Mouse (Mus musculus): Measurements from ENCODE around the gene Oas1g. TPM values are rescaled to one million over a fixed set of nuclear protein-coding genes. Genes with fewer than 3 reads are reported as not detected.
"Not testable (repeated sequence)": the region's sequence is repeated elsewhere in the genome, so short reads cannot be mapped to it uniquely, and the experiment has no call there.

Gene Oas1g
- polyA plus RNA-seq, 1 experiment from 2014 or later, result not detected

DNA sequence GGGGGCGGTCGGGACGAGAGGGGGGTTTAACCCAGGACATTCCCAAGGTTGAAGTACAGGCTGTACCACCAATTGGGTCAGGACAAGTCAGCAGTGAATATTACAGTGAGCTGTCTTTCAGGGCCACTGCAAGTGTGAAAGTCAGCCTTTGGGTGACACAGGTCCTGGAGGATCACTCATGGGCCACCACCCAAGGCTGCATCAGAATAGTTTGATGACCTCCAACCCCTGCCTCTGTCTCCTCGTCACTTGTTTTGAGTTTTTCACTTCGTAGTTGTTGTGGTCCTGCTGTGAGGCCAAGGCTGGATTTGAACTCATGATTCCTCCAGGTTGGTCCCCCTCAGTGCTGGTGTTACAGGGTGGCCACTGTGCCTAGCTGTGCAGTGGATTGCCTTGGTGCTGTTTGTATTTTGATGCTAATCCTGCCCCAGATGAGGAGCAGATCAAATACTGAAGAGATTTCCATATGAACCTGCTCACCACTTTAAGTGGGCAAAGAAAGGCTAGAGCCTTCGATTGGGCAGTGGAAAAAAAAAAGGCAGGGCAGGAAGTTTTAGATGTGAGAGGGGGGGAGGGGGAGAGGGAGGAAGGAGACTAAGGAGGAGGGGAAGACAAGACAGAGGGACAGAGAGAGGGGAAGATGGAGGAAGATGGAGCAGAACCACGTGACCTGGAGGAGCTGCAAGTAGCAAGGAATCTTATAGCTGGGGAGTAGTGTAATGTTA, 20.9 kb upstream of the Oas1g start:
- no peaks in the 10 kb centered on the region for H3K27me3 ChIP-seq (replicated peaks; ENCODE audit: control insufficient read depth, insufficient read depth, low read length)
- H3K9ac ChIP-seq (ENCODE audit: low read length), result no peak overlapping the region
- H3K4me2 ChIP-seq (ENCODE audit: low read length), result no peak overlapping the region
- ATAC-seq (no peak), DNase-seq (ENCODE audit: low spot score) (no peak)
- 49% methylated on average over 7 of the region's 7 CpGs for WGBS
- no peak overlapping the region for H3K27ac ChIP-seq (ENCODE audit: low read depth, low read length)
- H3K9me3 ChIP-seq (replicated peaks; ENCODE audit: control insufficient read depth, low read length), result no peaks in the 10 kb centered on the region
- H3K4me1 ChIP-seq (ENCODE audit: control insufficient read depth, insufficient read depth, low read length), result no peaks in the 10 kb centered on the region
- H3K4me3 ChIP-seq (ENCODE audit: low read depth, low read length), result no peak overlapping the region
- H3K36me3 ChIP-seq (ENCODE audit: control insufficient read depth, insufficient read depth, low read length), result no peaks in the 10 kb centered on the region

DNA sequence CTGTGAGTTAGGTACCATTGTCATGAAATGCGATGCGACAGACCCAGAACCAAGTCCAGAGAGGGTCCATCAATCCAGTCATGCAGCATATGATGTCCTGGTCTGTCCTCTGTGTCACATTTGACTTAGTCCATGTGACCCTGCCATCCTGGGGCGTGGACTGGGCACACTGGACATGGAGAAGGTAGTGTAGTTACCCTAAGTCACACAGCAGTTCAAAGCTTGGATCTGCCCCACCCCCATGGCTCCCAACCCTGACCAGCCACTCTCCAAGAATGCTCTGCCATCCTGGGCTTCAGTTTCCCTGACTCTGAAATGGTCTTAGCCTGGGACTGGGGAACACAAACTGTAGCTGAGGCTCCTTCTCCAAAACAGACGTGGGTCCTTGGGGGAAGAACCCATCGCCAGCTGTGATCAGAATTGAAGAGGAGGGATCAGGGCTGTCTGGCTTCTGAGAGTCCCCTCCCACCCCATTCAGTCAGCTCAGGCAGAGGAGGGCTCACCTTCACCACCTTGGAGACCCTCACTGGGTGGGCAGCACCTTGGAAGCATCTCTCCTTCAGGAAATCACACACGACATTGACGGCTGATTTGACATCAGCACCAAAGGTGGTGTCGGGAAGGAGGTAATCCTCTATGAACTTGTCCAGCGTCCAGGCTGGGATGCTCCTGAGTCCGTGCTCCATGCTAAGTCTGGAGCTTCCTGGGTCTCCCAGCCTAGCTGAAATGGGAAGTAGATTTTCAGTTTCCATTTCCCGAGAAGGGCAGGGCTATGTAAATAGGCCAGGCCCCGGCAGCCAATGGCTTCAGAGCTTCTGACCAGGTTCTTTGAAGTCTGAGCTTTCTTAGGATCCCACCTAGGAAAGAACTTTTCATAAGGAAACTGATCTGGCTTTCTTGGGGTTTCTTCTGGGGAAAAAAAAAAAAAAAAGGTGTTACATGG, 19.6 kb upstream of the Oas1g start, which contains the start of gene Oas1a:
Oas1a (minus strand) TSS at position 731 of the 943 bp plus-strand sequence.
- H3K9me3 ChIP-seq (replicated peaks; ENCODE audit: control insufficient read depth, low read length); H3K4me2 ChIP-seq (ENCODE audit: low read length); ATAC-seq; H3K27me3 ChIP-seq (replicated peaks; ENCODE audit: control insufficient read depth, insufficient read depth, low read length); H3K36me3 ChIP-seq (ENCODE audit: control insufficient read depth, insufficient read depth, low read length); H3K27ac ChIP-seq (ENCODE audit: low read depth, low read length); DNase-seq (ENCODE audit: low spot score); H3K9ac ChIP-seq (ENCODE audit: low read length); H3K4me3 ChIP-seq (ENCODE audit: low read depth, low read length); H3K4me1 ChIP-seq (ENCODE audit: control insufficient read depth, insufficient read depth, low read length): not testable (repeated sequence)
- 39% methylated on average over 8 of the region's 12 CpGs for WGBS

DNA sequence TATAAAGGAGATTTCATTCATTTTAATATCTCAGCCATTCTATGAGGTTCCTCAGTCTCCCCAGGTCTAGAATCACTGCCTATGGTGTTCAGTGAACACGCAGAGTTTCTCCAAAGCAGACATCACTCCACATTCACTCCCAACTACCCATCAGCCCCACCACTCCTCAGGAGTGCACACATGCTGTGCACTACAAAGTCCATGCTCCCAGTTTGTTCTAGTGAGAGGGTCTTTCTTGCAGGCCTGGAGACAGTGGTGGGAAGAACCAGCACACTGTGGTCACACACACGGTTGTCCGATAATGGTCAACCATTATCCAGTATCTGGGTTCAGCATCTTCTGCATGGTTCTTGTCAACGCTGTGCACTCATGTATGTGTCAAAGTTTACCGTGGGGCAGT, 14.6 kb upstream of the Oas1g start:
- ATAC-seq (no peak), DNase-seq (ENCODE audit: low spot score) (no peak)
- Histone ChIP-seq H3K9me3 (replicated peaks; ENCODE audit: control insufficient read depth, low read length) (no peaks in the 10 kb centered on the region), H3K27ac (ENCODE audit: low read depth, low read length) (no peak overlapping the region), H3K4me2 (ENCODE audit: low read length) (no peak overlapping the region), H3K4me1 (ENCODE audit: control insufficient read depth, insufficient read depth, low read length) (no peaks in the 10 kb centered on the region), H3K4me3 (ENCODE audit: low read depth, low read length) (no peak overlapping the region), H3K27me3 (replicated peaks; ENCODE audit: control insufficient read depth, insufficient read depth, low read length) (no peaks in the 10 kb centered on the region), H3K9ac (ENCODE audit: low read length) (no peak overlapping the region), H3K36me3 (ENCODE audit: control insufficient read depth, insufficient read depth, low read length) (no peaks in the 10 kb centered on the region)
- WGBS, result 91% methylated on average over 5 of the region's 5 CpGs

DNA sequence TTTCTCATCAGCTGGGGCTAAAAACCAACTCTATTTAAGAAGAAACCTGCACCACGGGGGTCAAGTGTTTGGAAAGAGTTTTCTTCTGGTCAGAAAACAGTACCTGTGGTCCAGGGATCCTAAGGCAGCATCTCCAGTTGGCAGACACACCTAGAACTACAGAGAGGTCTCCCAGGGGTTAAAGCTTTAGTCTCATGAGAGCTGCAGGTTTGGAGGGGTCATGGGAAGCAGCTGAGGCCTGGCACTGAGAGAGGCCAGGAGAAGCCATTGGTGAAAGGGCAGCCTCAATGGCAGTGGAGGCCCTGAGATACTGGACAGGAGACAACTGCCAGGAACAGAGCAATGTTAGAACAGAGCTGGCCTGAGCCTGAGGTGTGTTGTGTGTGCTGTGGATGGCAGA, 13.3 kb upstream of the Oas1g start:
- Histone ChIP-seq H3K36me3 (ENCODE audit: control insufficient read depth, insufficient read depth, low read length) (no peaks in the 10 kb centered on the region), H3K27me3 (replicated peaks; ENCODE audit: control insufficient read depth, insufficient read depth, low read length) (no peaks in the 10 kb centered on the region), H3K4me1 (ENCODE audit: control insufficient read depth, insufficient read depth, low read length) (no peaks in the 10 kb centered on the region), H3K9ac (ENCODE audit: low read length) (no peak overlapping the region), H3K4me3 (ENCODE audit: low read depth, low read length) (no peak overlapping the region), H3K27ac (ENCODE audit: low read depth, low read length) (no peak overlapping the region), H3K4me2 (ENCODE audit: low read length) (no peak overlapping the region), H3K9me3 (replicated peaks; ENCODE audit: control insufficient read depth, low read length) (no peaks in the 10 kb centered on the region)
- ATAC-seq (no peak), DNase-seq (ENCODE audit: low spot score) (no peak)
- WGBS, result 44% methylated on average over 1 of the region's 1 CpGs

DNA sequence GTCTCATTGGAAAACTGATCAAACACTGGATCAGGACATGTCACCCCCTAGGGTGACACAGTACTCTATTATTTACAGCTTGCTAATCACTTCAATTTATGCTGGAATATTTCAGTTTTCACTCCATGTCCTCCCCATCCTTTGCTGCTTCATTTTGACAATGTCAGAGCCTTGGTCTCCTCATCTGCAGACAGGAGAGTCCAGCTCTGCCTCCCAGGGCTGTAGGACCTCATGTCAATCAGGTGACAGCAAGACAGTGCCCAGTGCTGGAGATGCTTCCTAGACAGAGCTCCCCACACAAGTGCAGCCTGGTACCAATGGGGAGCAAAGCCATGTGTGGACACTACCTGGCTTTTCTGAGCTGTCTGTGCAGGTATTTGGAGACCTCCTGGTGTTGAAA, 11.3 kb upstream of the Oas1g start:
- Histone ChIP-seq H3K4me2 (ENCODE audit: low read length) (no peak overlapping the region), H3K36me3 (ENCODE audit: control insufficient read depth, insufficient read depth, low read length) (no peaks in the 10 kb centered on the region), H3K9ac (ENCODE audit: low read length) (no peak overlapping the region), H3K27me3 (replicated peaks; ENCODE audit: control insufficient read depth, insufficient read depth, low read length) (no peaks in the 10 kb centered on the region), H3K4me1 (ENCODE audit: control insufficient read depth, insufficient read depth, low read length) (no peaks in the 10 kb centered on the region), H3K4me3 (ENCODE audit: low read depth, low read length) (no peak overlapping the region), H3K9me3 (replicated peaks; ENCODE audit: control insufficient read depth, low read length) (no peaks in the 10 kb centered on the region), H3K27ac (ENCODE audit: low read depth, low read length) (no peak overlapping the region)
- no peak for DNase-seq (ENCODE audit: low spot score)
- ATAC-seq, result no peak

DNA sequence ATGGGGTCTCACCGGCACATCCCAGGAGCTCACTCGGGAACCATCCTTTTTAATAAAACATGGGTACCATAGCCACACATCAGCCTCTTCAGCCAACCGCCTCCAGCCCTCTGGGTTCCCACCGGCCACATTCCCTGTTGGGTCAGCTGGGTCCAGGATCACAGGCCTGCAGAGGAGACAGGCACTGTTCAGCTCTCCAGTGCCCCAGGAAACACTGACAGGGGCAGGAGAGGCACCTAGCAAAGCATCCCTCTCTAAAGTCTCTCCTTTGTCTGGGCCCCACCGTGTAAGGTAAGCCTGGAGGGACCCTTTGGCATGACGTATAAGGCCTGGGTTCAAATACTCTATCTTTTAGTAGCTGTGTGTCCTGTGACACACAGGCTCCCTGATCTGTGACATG, 10.9 kb upstream of the Oas1g start:
- ATAC-seq (no peak), DNase-seq (ENCODE audit: low spot score) (no peak)
- WGBS, result 87% methylated on average over 6 of the region's 6 CpGs
- Histone ChIP-seq H3K9me3 (replicated peaks; ENCODE audit: control insufficient read depth, low read length) (no peaks in the 10 kb centered on the region), H3K9ac (ENCODE audit: low read length) (no peak overlapping the region), H3K36me3 (ENCODE audit: control insufficient read depth, insufficient read depth, low read length) (no peaks in the 10 kb centered on the region), H3K27ac (ENCODE audit: low read depth, low read length) (no peak overlapping the region), H3K4me1 (ENCODE audit: control insufficient read depth, insufficient read depth, low read length) (no peaks in the 10 kb centered on the region), H3K27me3 (replicated peaks; ENCODE audit: control insufficient read depth, insufficient read depth, low read length) (no peaks in the 10 kb centered on the region), H3K4me2 (ENCODE audit: low read length) (no peak overlapping the region), H3K4me3 (ENCODE audit: low read depth, low read length) (no peak overlapping the region)

DNA sequence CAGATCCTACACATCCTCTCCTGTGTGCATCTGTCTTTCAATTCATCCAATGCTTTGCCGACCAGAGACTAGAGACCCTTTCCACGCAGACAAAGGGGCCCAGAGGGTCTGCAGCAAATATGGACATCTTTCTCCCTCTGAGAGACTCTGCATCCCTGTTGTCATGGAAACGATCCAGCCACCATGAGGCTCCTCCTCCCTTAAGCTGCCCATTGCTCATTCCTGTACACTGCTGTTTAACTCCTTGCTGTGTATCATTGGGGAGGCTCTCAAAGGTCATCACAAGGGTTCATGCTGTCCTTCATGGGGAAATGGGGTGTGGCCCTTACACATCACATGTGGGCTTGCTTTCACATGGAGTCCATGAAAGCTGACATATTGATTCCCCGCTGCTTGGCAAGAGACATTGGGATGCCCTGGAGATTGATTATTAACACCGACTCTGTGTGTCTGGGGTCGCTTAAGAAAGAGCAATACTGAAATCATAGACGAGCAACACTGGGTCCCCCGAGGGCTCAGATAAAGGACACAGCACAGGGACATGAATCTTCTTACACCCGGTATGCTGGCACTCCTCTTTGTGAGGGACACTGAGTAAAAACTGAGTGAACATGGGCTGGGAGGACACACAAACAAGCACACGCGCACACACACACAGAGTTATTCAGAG, 8.0 kb upstream of the Oas1g start:
- WGBS, result 86% methylated on average over 11 of the region's 11 CpGs
- peak; percentile 11 for DNase-seq (ENCODE audit: low spot score)

DNA sequence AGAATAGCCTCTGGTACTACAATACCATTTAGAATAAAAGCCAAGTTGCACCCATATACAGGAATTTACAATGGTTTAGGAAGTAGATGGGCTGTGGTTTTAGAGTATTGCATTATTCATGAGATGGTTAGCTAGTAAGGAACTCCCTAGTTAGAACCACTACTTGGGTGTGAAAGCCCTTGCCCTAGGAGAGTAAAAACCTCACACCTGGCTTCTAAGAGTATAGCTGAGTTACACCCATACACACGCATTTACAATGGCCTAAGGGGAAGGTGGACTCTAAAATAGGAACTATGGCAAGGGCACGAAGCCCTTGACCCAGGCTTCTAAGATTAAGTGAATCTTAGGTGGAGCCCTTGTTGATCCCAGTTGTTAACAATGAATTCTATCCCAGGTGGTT, 7.3 kb upstream of the Oas1g start:
- 87% methylated on average over 2 of the region's 2 CpGs for WGBS
- not testable (repeated sequence) for DNase-seq (ENCODE audit: low spot score); H3K4me3 ChIP-seq (ENCODE audit: low read depth, low read length); H3K4me1 ChIP-seq (ENCODE audit: control insufficient read depth, insufficient read depth, low read length); H3K27ac ChIP-seq (ENCODE audit: low read depth, low read length); ATAC-seq; H3K36me3 ChIP-seq (ENCODE audit: control insufficient read depth, insufficient read depth, low read length); H3K9me3 ChIP-seq (replicated peaks; ENCODE audit: control insufficient read depth, low read length); H3K9ac ChIP-seq (ENCODE audit: low read length); H3K4me2 ChIP-seq (ENCODE audit: low read length); H3K27me3 ChIP-seq (replicated peaks; ENCODE audit: control insufficient read depth, insufficient read depth, low read length)

More for the DNA sequence above, 8.0 kb upstream of the Oas1g start:
- no peaks in the 10 kb centered on the region for H3K27me3 ChIP-seq (replicated peaks; ENCODE audit: control insufficient read depth, insufficient read depth, low read length)
- H3K4me1 ChIP-seq (ENCODE audit: control insufficient read depth, insufficient read depth, low read length), result no peaks in the 10 kb centered on the region
- H3K36me3 ChIP-seq (ENCODE audit: control insufficient read depth, insufficient read depth, low read length), result no peaks in the 10 kb centered on the region
- H3K4me2 ChIP-seq (ENCODE audit: low read length), result no peak overlapping the region
- no peaks in the 10 kb centered on the region for H3K9me3 ChIP-seq (replicated peaks; ENCODE audit: control insufficient read depth, low read length)
- ATAC-seq, result no peak
- H3K9ac ChIP-seq (ENCODE audit: low read length), result no peak overlapping the region
- H3K27ac ChIP-seq (ENCODE audit: low read depth, low read length), result no peak overlapping the region
- H3K4me3 ChIP-seq (ENCODE audit: low read depth, low read length), result no peak overlapping the region
